Mouse (Mus musculus): ENCODE data around the gene Man1c1. TPM values are rescaled to one million over a fixed set of nuclear protein-coding genes. Genes with fewer than 3 reads are reported as not detected.
A peak's percentile ranks its signal among the peaks of the same experiment; 100 is the strongest.

The Man1c1 gene
- polyA plus RNA-seq, 1 experiment from 2014 or later, result 8.3 TPM

GRCm38 (mm10) chr4:134526220-134526619 lies 177.9 kb downstream of the Man1c1 start:
- Histone ChIP-seq H3K36me3 (peaks cover 96% of the 10 kb centered on the region), H3K4me3 (no peak overlapping the region), H3K4me1 (0 out of 2 replicates have a peak, but pooled peaks cover under 1% of the 10 kb centered on the region), H3K27ac (no peak overlapping the region), H3K27me3 (ENCODE audit: insufficient read depth, poor library complexity, severe bottlenecking) (no peaks in the 10 kb centered on the region), H3K9me3 (no peaks in the 10 kb centered on the region)
- no peak for DNase-seq (ENCODE audit: low spot score)
- whole genome bisulfite sequencing, result 83% methylated on average over 5 of the region's 5 CpGs

- Histone ChIP-seq H3K9me3 (no peaks in the 10 kb centered on the region), H3K4me1 (no peaks in the 10 kb centered on the region), H3K27ac (no peak overlapping the region), H3K27me3 (ENCODE audit: insufficient read depth, poor library complexity, severe bottlenecking) (no peaks in the 10 kb centered on the region), H3K36me3 (peaks cover 95% of the 10 kb centered on the region), H3K4me3 (no peak overlapping the region)
- WGBS, result 79% methylated on average over 5 of the region's 5 CpGs
- no peak for DNase-seq (ENCODE audit: low spot score)
Observed at GRCm38 (mm10) chr4:134525806-134526205, 178.3 kb downstream of the Man1c1 start.

GRCm38 (mm10) chr4:134523447-134523846 lies 180.6 kb downstream of the Man1c1 start:
- DNase-seq (ENCODE audit: low spot score), result no peak
- 81% methylated on average over 4 of the region's 4 CpGs for WGBS
- H3K27ac ChIP-seq, result no peak overlapping the region
- peaks cover 79% of the 10 kb centered on the region for H3K36me3 ChIP-seq
- H3K4me3 ChIP-seq, result no peak overlapping the region
- H3K27me3 ChIP-seq (ENCODE audit: insufficient read depth, poor library complexity, severe bottlenecking), result no peaks in the 10 kb centered on the region
- H3K9me3 ChIP-seq, result no peaks in the 10 kb centered on the region
- no peaks in the 10 kb centered on the region for H3K4me1 ChIP-seq

- Histone ChIP-seq H3K36me3 (peaks cover 38% of the 10 kb centered on the region), H3K27ac (no peak overlapping the region)
Observed at GRCm38 (mm10) chr4:134519281-134519680, 184.8 kb downstream of the Man1c1 start.

GRCm38 (mm10) chr4:134518541-134518940 lies 185.5 kb downstream of the Man1c1 start:
- H3K27ac ChIP-seq, result 0 out of 2 replicates have a peak overlapping the region, but pooled peaks have one; percentile 93
- peaks cover 31% of the 10 kb centered on the region for H3K36me3 ChIP-seq
- peaks cover 44% of the 10 kb centered on the region for H3K4me1 ChIP-seq
- H3K27me3 ChIP-seq (ENCODE audit: insufficient read depth, poor library complexity, severe bottlenecking), result no peaks in the 10 kb centered on the region
- WGBS, result 93% methylated on average over 4 of the region's 4 CpGs
- DNase-seq (ENCODE audit: low spot score), result no peak
- H3K4me3 ChIP-seq, result no peak overlapping the region
- H3K9me3 ChIP-seq, result no peaks in the 10 kb centered on the region

More at GRCm38 (mm10) chr4:134519281-134519680, 184.8 kb downstream of the Man1c1 start:
- Histone ChIP-seq H3K4me1 (peaks cover 38% of the 10 kb centered on the region), H3K9me3 (no peaks in the 10 kb centered on the region), H3K27me3 (ENCODE audit: insufficient read depth, poor library complexity, severe bottlenecking) (no peaks in the 10 kb centered on the region), H3K4me3 (no peak overlapping the region)
- no peak for DNase-seq (ENCODE audit: low spot score)

- H3K4me3 ChIP-seq, result peak overlapping the region; percentile 45; the same call in 1 of the 2 replicates
- peak overlapping the region; percentile 93 for H3K27ac ChIP-seq
- no peaks in the 10 kb centered on the region for H3K27me3 ChIP-seq (ENCODE audit: insufficient read depth, poor library complexity, severe bottlenecking)
- H3K4me1 ChIP-seq, result peaks cover 49% of the 10 kb centered on the region
- 70% methylated on average over 10 of the region's 10 CpGs for WGBS
- peaks cover 23% of the 10 kb centered on the region for H3K36me3 ChIP-seq
- DNase-seq (ENCODE audit: low spot score), result no peak
- no peaks in the 10 kb centered on the region for H3K9me3 ChIP-seq
Observed at GRCm38 (mm10) chr4:134517719-134518118, 186.4 kb downstream of the Man1c1 start.

- DNase-seq (ENCODE audit: low spot score), result peak; percentile 86
- Histone ChIP-seq H3K9me3 (no peaks in the 10 kb centered on the region), H3K27me3 (ENCODE audit: insufficient read depth, poor library complexity, severe bottlenecking) (no peaks in the 10 kb centered on the region), H3K27ac (peak overlapping the region; percentile 93), H3K4me1 (peaks cover 52% of the 10 kb centered on the region), H3K36me3 (peaks cover 19% of the 10 kb centered on the region), H3K4me3 (peak overlapping the region; percentile 45)
- WGBS, result 35% methylated on average over 8 of the region's 8 CpGs
Observed at GRCm38 (mm10) chr4:134516981-134517380, 187.1 kb downstream of the Man1c1 start.

- H3K36me3 ChIP-seq, result peaks cover 6% of the 10 kb centered on the region
- H3K4me3 ChIP-seq, result no peak overlapping the region
- 51% methylated on average over 7 of the region's 7 CpGs for WGBS
- H3K27me3 ChIP-seq (ENCODE audit: insufficient read depth, poor library complexity, severe bottlenecking), result no peaks in the 10 kb centered on the region
- peak overlapping the region; percentile 66 for H3K27ac ChIP-seq
- peaks cover 57% of the 10 kb centered on the region for H3K4me1 ChIP-seq
- peak; percentile 74 for DNase-seq (ENCODE audit: low spot score)
- H3K9me3 ChIP-seq, result no peaks in the 10 kb centered on the region
Observed at GRCm38 (mm10) chr4:134515614-134516013, 188.5 kb downstream of the Man1c1 start.

GRCm38 (mm10) chr4:134514309-134514930 lies 189.7 kb downstream of the Man1c1 start:
- WGBS, result 75% methylated on average over 11 of the region's 11 CpGs
- H3K36me3 ChIP-seq, result no peaks in the 10 kb centered on the region
- no peak overlapping the region for H3K27ac ChIP-seq
- no peaks in the 10 kb centered on the region for H3K27me3 ChIP-seq (ENCODE audit: insufficient read depth, poor library complexity, severe bottlenecking)
- H3K4me3 ChIP-seq, result no peak overlapping the region
- peaks cover 60% of the 10 kb centered on the region for H3K4me1 ChIP-seq
- no peak for DNase-seq (ENCODE audit: low spot score)
- H3K9me3 ChIP-seq, result no peaks in the 10 kb centered on the region

- WGBS, result 16% methylated on average over 15 of the region's 15 CpGs
- H3K4me1 ChIP-seq, result peaks cover 56% of the 10 kb centered on the region
- peaks cover 2% of the 10 kb centered on the region for H3K36me3 ChIP-seq
- H3K4me3 ChIP-seq, result peak overlapping the region; percentile 46
- no peaks in the 10 kb centered on the region for H3K9me3 ChIP-seq
- peak; percentile 94 for DNase-seq (ENCODE audit: low spot score)
- H3K27me3 ChIP-seq (ENCODE audit: insufficient read depth, poor library complexity, severe bottlenecking), result no peaks in the 10 kb centered on the region
- peak overlapping the region; percentile 78 for H3K27ac ChIP-seq
Observed at GRCm38 (mm10) chr4:134512798-134513197, 191.3 kb downstream of the Man1c1 start.

GRCm38 (mm10) chr4:134511730-134512129 lies 192.4 kb downstream of the Man1c1 start:
- peak overlapping the region; percentile 92; the same call in 1 of the 2 replicates for H3K27ac ChIP-seq
- H3K27me3 ChIP-seq (ENCODE audit: insufficient read depth, poor library complexity, severe bottlenecking), result no peaks in the 10 kb centered on the region
- no peaks in the 10 kb centered on the region for H3K9me3 ChIP-seq
- no peak for DNase-seq (ENCODE audit: low spot score)
- H3K4me1 ChIP-seq, result peaks cover 48% of the 10 kb centered on the region
- peaks cover 13% of the 10 kb centered on the region for H3K36me3 ChIP-seq
- peak overlapping the region; percentile 83 for H3K4me3 ChIP-seq
- 72% methylated on average over 6 of the region's 6 CpGs for WGBS

Data from heart, embryonic 10.5 days (tissue).